Mouse (Mus musculus): ENCODE data around the gene Arf3.
A peak's percentile ranks its signal among the peaks of the same experiment; 100 is the strongest.

Gene Arf3

DNA sequence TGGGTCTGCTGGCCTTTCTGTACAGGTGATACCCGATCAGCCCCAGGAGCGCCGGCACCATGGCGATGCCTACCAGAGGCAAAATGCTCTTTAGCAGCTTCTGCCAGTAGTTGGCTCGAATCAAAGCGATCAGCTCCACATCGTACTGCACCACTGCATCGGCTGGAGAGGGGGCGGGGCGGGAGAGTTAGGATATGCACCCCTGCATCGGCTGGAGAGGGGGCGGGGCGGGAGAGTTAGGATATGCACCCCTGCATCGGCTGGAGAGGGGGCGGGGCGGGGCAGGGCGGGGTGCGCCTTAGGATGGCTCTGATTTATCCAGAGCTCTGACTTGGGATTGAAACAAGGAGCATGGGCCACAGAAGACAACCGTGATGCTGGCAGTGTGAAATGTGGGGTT, 38.6 kb downstream of the Arf3 start:
- DNase-seq (ENCODE audit: extremely low spot score, low spot score), result no peak

- DNase-seq (ENCODE audit: extremely low spot score, low spot score), result no peak
These were observed 40.2 kb downstream of the Arf3 start for GRCm38 (mm10) chr15:98722854-98723253.

DNA sequence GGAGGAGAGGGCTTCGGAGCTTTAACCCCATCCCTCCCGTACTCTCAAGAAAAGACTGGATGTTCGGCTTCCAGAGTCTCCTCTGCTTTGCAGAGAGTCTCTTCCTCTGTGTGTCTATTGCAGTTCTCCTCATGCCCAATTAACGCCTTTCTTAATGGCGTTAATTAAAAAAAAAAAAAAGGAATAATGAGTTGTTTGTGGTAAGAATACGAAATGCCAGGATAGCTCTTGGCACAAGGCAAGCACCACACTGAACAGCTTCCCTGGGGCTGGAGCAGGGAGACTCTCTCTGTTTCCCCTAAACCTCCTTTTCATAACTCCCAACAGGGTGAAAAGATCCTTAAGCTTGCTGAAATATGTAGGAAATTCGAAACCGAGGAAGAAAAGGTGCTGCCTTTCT, 40.8 kb downstream of the Arf3 start:
- no peak for DNase-seq (ENCODE audit: extremely low spot score, low spot score)

- no peak for DNase-seq (ENCODE audit: extremely low spot score, low spot score)
These were observed 45.7 kb downstream of the Arf3 start for GRCm38 (mm10) chr15:98717301-98717700.

GRCm38 (mm10) chr15:98714230-98714652, 48.8 kb downstream of the Arf3 start:
- DNase-seq (ENCODE audit: extremely low spot score, low spot score), result no peak

DNA sequence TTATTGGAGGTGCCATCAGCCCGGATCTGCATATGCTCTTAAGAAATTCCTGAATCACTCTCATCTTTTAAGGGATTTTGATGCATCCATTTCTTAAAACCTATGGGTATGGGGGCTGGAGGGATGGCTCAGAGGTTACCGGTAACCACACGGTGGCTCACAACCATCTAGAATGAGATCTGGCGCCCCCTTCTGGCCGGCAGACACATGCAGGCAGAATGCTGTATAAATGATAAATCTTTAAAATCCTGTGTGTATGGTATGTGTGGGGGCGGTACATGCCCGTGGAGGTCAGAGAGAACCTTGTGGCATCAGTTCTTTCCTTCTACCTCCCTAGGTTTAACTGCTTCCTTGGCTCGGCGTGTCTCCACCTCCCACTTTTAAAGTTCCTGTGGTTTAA, 52.6 kb downstream of the Arf3 start:
- DNase-seq (ENCODE audit: extremely low spot score, low spot score), result peak; percentile 76

- DNase-seq (ENCODE audit: extremely low spot score, low spot score), result peak; percentile 67
These were observed 55.1 kb downstream of the Arf3 start, which contains the start of gene Ccdc65 for GRCm38 (mm10) chr15:98707766-98708372. Ccdc65 (plus strand) TSS chr15:98708207.

- DNase-seq (ENCODE audit: extremely low spot score, low spot score), result no peak
These were observed 58.7 kb downstream of the Arf3 start for GRCm38 (mm10) chr15:98704312-98704711.

GRCm38 (mm10) chr15:98699190-98700105, 63.6 kb downstream of the Arf3 start:
- DNase-seq (ENCODE audit: extremely low spot score, low spot score), result peak; percentile 94

DNA sequence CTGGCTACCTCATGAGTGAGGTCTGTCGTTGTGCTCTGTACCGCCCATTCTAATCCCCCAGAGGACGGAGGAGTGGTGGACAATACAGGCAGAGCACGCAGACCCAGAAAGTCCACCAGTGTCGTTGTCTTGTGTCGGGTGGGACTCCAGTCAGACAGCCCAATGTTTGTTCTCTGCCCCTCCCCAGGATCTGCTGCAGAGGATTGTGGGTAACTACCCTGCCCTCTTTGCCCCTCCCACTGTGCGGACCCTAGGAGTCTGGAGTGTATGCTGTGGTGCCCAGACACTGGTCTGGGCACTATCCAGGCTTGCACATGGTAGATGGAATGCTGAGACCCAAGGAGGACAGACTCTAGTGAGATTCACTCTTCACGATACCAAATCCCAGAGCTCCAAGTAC, 66.8 kb downstream of the Arf3 start:
- DNase-seq (ENCODE audit: extremely low spot score, low spot score), result no peak

- no peak for DNase-seq (ENCODE audit: extremely low spot score, low spot score)
These were observed 67.3 kb downstream of the Arf3 start for GRCm38 (mm10) chr15:98695726-98696125.

DNA sequence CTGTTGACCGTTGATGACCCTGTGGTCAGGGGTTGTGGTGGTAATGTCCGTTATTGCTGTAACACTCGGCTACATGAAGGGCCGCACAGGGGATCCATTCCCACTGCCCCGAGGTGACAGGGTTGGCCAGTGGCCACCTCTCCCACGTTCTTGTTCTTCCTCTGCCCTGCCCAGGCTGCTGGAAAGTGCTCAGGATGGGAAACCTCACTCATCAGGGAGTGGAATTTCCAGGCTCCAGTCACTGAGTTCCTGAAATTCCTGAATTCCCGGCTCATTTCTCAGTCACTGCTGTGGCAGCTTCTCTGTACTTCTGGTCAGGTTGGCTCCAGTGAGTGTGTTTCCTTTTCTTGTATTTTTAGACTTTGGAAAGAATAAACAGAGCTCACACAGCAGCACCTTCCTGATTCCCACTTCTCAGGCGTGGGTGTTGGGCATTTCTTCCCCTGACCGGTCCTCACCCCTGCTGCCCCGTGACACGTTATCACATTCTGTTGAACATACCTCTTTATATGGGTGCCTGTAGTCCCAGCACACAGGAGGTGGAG, 70.8 kb downstream of the Arf3 start:
- no peak for DNase-seq (ENCODE audit: extremely low spot score, low spot score)

DNA sequence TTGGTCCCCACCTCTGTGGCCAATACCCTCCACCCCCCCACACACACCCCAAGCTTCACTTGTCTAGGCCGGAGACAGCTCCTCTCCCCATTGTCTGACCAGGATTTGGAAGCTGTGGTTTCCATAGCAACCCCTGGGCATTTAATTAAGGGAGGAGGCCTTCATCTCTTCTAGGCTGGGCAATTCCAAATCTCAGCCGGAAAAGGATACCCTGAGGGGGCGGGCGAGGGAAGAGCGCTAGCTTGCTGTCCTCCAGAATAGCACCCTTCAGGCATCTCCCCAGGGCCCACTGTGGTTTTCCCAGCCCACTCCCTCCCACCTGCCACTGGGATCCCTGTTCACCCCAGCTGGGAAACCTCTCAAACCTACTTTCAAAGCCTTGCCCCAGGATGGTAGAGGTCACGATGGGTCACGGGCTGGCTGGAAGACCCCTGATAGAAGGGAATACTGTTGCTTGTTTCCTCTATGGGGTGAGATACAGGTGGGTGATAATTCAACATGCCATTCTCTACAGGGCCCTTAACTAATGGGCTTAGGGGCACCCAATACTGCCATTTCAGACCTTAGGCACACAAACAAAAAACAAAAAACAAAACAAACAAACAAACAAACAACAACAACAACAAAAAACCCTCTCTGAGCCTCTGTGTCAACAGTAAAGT, 71.4 kb downstream of the Arf3 start:
- DNase-seq (ENCODE audit: extremely low spot score, low spot score), result peak; percentile 48

- no peak for DNase-seq (ENCODE audit: extremely low spot score, low spot score)
These were observed 73.3 kb downstream of the Arf3 start for GRCm38 (mm10) chr15:98689682-98690081.

All from neural tube, embryonic 10.5 days (tissue).